Mouse (Mus musculus) lung, adult 18-20 months (tissue): Measurements from ENCODE around the gene Vti1a.

ENCODE experiments used
- DNase-seq, 2 experiments: peaks; one replicate each; pipeline ENCODE4 v3.0.0; 2022; ENCODE audit warnings: mixed read lengths in 2 of 2

Gene Vti1a

GRCm38 (mm10) chr19:55381343-55381742 lies 65.2 kb downstream of the Vti1a start:
- DNase-seq: no peak

GRCm38 (mm10) chr19:55382745-55383144 lies 66.7 kb downstream of the Vti1a start:
- DNase-seq: no peak

- DNase-seq: no peak
Measured at GRCm38 (mm10) chr19:55384634-55385033, 68.5 kb downstream of the Vti1a start.

GRCm38 (mm10) chr19:55389019-55389418 lies 72.9 kb downstream of the Vti1a start:
- DNase-seq: no peak

- DNase-seq: no peak
Measured at GRCm38 (mm10) chr19:55390323-55390722, 74.2 kb downstream of the Vti1a start.

GRCm38 (mm10) chr19:55401638-55402037 lies 85.5 kb downstream of the Vti1a start:
- no peak for DNase-seq

- DNase-seq: no peak
Measured at GRCm38 (mm10) chr19:55408486-55408885, 92.4 kb downstream of the Vti1a start.

GRCm38 (mm10) chr19:55411415-55411814 lies 95.3 kb downstream of the Vti1a start:
- no peak for DNase-seq

- no peak for DNase-seq
Measured at GRCm38 (mm10) chr19:55411894-55412293, 95.8 kb downstream of the Vti1a start.

GRCm38 (mm10) chr19:55414050-55414449 lies 98.0 kb downstream of the Vti1a start:
- peak; percentile 12 to 21 for DNase-seq

GRCm38 (mm10) chr19:55418756-55419155 lies 102.7 kb downstream of the Vti1a start:
- DNase-seq: no peak

- no peak for DNase-seq
Measured at GRCm38 (mm10) chr19:55419961-55420360, 103.9 kb downstream of the Vti1a start.

GRCm38 (mm10) chr19:55421816-55422215 lies 105.7 kb downstream of the Vti1a start:
- DNase-seq: no peak

- no peak for DNase-seq
Measured at GRCm38 (mm10) chr19:55422311-55423064, 106.4 kb downstream of the Vti1a start.

- no peak for DNase-seq
Measured at GRCm38 (mm10) chr19:55423065-55423716, 107.1 kb downstream of the Vti1a start.

GRCm38 (mm10) chr19:55423952-55424351 lies 107.9 kb downstream of the Vti1a start:
- DNase-seq: peak; percentile 79 to 86

- DNase-seq: no peak
Measured at GRCm38 (mm10) chr19:55424507-55424906, 108.4 kb downstream of the Vti1a start.

- DNase-seq: no peak
Measured at GRCm38 (mm10) chr19:55440306-55440705, 124.2 kb downstream of the Vti1a start.

- DNase-seq: no peak
Measured at GRCm38 (mm10) chr19:55443618-55444017, 127.5 kb downstream of the Vti1a start.

- DNase-seq: no peak
Measured at GRCm38 (mm10) chr19:55449084-55449483, 133.0 kb downstream of the Vti1a start.

GRCm38 (mm10) chr19:55449506-55449905 lies 133.4 kb downstream of the Vti1a start:
- no peak for DNase-seq

GRCm38 (mm10) chr19:55456325-55457091 lies 140.4 kb downstream of the Vti1a start:
- DNase-seq: no peak

GRCm38 (mm10) chr19:55461963-55462362 lies 145.9 kb downstream of the Vti1a start:
- DNase-seq: no peak

GRCm38 (mm10) chr19:55463670-55464069 lies 147.6 kb downstream of the Vti1a start:
- peak in 1 of 2 experiments; percentile 8 for DNase-seq
